Mouse (Mus musculus) neutrophil, adult 83 days (primary cell): ENCODE results near the gene Psmg1. TPM values are rescaled to one million over a fixed set of nuclear protein-coding genes. Genes with fewer than 3 reads are reported as not detected.

ENCODE experiments used
- total RNA-seq, 2 experiments: library from RNA; stranded (reverse); gene quantifications; one replicate each; pipeline ENCODE4 v1.2.4; 2023

Psmg1 gene
- 10 to 100 TPM in 1 of 2 experiments, 1 to 10 TPM in 1; 9.4 to 13.9 TPM for total RNA-seq

DNA sequence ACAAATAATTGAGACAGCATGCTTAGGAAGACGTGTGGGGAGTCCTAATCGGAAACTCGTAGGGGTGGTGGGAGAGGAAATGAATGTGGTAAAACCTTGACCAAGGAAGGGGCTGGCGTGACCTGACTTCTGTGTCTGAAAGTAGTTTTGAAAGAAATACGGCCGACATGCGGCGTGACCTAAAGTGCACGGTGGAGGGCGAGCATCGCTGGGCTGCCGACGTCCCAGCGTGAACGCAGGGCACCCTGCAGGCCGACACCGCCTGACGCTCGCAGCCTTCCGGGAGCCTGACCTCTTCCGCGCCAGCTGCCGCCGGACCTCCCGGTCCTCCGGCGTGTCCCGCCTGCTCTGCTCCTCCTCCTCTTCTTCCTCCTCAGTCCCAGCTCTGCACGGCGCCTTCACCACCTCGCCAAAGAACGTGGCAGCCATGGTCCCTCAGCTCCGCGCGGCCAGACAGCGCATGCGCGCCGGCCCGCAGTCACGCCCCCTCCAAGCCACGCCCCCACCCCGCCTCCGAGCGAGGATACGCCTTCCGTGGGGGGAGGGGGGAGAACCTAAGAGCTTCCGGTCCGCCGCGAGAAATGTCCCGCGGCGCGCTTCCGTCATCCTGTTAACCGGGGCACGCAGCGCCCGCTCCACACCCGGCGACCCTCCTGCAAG is at the start of gene Psmg1:
Gene Psmg1, minus strand, starts transcription at position 499 of the 660 bp plus-strand sequence.

Other genes starting within 250 kb of the Psmg1 start
- gene Brwd1, start 91.6 kb upstream of the Psmg1 start, total RNA-seq = 10 to 100 TPM; 25.3 to 33.7 TPM
- gene Hmgn1, start 136.8 kb upstream of the Psmg1 start, total RNA-seq = 10 to 100 TPM; 19.8 to 23.3 TPM
- 1 to 10 TPM; 3.1 TPM for gene Wrb, start 154.4 kb upstream of the Psmg1 start, total RNA-seq
- gene Lca5l, start 201.3 kb upstream of the Psmg1 start, total RNA-seq = not detected
- gene Sh3bgr, start 209.5 kb upstream of the Psmg1 start, total RNA-seq = not detected
- gene B3galt5, start 244.8 kb upstream of the Psmg1 start, total RNA-seq = not detected